Mouse (Mus musculus) erythroblast, embryonic 14.5 days (primary cell): ENCODE measurements around the gene Gm36210.

ENCODE experiments used
- GATA1 ChIP-seq: IDR thresholded peaks from 2 replicates; pipeline ENCODE4 v1.6.1; 2012; ENCODE audit warnings: low read length, inconsistent platforms, mixed read lengths
- TAL1 ChIP-seq: IDR thresholded peaks from 3 replicates; pipeline ENCODE4 v1.6.1; 2012; ENCODE audit warnings: low read length, inconsistent platforms, mixed read lengths

DNA sequence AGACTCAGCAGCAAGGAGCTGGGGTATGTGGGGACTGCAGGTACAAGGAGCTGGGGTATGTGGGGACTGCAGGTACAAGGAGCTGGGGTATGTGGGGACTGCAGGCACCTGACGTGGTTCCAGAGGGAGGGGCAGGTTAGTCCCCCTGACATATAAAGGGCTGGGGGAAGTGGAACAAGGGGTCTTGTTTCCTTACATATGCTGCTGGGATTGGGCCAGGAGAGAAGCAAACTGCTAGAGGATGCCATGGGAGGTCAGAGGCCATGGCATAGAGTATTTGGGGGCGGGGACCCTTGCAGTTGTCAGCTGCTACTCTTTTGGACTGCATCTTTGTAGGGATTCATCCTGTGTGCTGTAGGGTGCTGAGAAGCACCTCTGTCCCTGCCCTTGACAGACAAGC lies 11.2 kb upstream of the Gm36210 start:
- TF ChIP-seq TAL1 (no peak), GATA1 (no peak)
